Mouse (Mus musculus) limb, embryonic 10.5 days (tissue): ENCODE measurements around the gene Il19. TPM values are rescaled to one million over a fixed set of nuclear protein-coding genes. Genes with fewer than 3 reads are reported as not detected.

Source experiments
- DNase-seq: peaks from one replicate; pipeline ENCODE4 v3.0.0-alpha.2; 2017; ENCODE audit warnings: low spot score
- H3K27ac ChIP-seq: fragments of 300-500 bp; sonication (generic); 2 replicates; pipeline ENCODE4 v1.5.1; 2016; ENCODE audit warnings: mild to moderate bottlenecking
- H3K27me3 ChIP-seq: fragments of 300-500 bp; sonication (generic); 2 replicates; pipeline ENCODE4 v1.6.1; 2016; ENCODE audit warnings: low read depth, mild to moderate bottlenecking; ENCODE audit not compliant: poor library complexity, severe bottlenecking
- H3K36me3 ChIP-seq: fragments of 300-500 bp; sonication (generic); 2 replicates; pipeline ENCODE4 v1.6.1; 2016; ENCODE audit warnings: mild to moderate bottlenecking, moderate library complexity
- H3K4me1 ChIP-seq: fragments of 300-500 bp; sonication (generic); 2 replicates; pipeline ENCODE4 v1.6.1; 2016
- H3K4me3 ChIP-seq: fragments of 300-500 bp; sonication (generic); 2 replicates; pipeline ENCODE4 v1.5.1; 2016; ENCODE audit warnings: mild to moderate bottlenecking, moderate library complexity
- H3K9me3 ChIP-seq: fragments of 300-500 bp; sonication (generic); replicated peaks from 2 replicates; pipeline ENCODE4 v1.6.1; 2016; ENCODE audit warnings: mild to moderate bottlenecking
- WGBS: fragments of 180-500 bp; shearing (Covaris S2); methylation state at CpG from one replicate; pipeline ENCODE4 v1.1.7; 2016; 5-methylcytosine and 5-hydroxymethylcytosine counted together
- polyA plus RNA-seq: library from polyadenylated mRNA; unstranded; fragments of >200 nt; fragmentation: Nextera tagmentation; extraction: Ambion mirVana; gene quantifications from 2 replicates; pipeline ENCODE4 v1.2.1, GENCODE M21; 2016

The Il19 gene
- 0.20 TPM in 1 of 2 replicates, not detected in the other for polyA plus RNA-seq

DNA sequence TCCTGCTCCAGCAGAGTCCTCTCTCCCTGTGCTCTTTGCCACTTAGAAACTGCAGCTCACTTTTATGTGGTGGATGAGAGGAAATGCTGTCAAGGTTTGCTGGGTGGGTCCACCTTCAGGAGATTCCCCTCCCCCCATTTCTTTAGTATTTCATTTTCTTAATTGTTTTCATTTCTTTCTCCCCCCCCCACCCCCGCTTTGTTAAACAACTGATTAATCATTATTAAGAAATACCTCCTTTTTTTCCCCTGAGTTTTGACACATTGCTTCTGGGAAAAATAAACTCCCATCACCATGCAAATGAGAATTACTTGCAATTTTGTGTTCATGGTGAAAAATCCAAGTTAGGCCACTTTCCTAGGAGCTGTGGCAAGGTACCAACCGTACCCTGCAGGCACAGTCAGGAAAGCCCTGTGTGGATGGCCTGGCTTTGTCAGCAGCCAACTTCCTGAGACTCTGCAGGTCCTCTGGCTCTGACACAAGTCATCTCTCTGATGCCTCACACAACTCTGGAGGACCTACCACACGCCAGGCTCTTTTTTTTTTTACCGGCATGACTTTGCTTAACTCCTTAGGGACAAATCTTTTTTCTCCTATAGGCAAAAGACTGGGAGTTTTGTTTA is at the start of gene Il19:
TSS of gene Il19 (minus strand) at position 51 of the 623 bp plus-strand sequence.
- 46% methylated on average over 4 of the region's 4 CpGs for WGBS
- H3K36me3 ChIP-seq = no peaks in the 10 kb centered on the region
- H3K27ac ChIP-seq = no peak within 1 kb of the TSS
- H3K9me3 ChIP-seq = no peaks in the 10 kb centered on the region
- no peaks in the 10 kb centered on the region for H3K27me3 ChIP-seq
- no peak for DNase-seq
- no peak within 1 kb of the TSS for H3K4me3 ChIP-seq
- H3K4me1 ChIP-seq = peaks cover 54% of the 10 kb centered on the region

DNA sequence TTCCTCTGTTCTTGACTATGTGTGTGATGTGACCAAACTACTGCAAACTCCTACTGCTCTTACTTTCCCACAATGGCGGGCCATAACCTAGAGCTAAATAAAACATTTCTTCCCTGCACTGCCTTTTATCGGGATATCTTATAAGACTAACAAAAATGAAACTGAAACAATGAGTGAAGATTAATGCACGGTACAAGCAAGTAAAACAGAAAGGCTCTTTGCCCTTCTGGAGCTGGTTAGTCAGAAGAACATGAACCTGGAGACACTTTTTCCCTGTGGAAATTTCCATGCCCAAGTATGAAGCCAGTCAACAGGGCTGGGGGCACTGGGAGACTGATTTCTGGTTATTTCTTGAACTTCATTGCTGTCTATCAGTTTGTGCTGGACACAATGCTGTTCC is 49.4 kb upstream of the Il19 start:
- Histone ChIP-seq H3K9me3 (no peaks in the 10 kb centered on the region), H3K4me3 (no peak overlapping the region), H3K27ac (no peak overlapping the region), H3K27me3 (no peaks in the 10 kb centered on the region), H3K4me1 (no peaks in the 10 kb centered on the region), H3K36me3 (no peaks in the 10 kb centered on the region)
- WGBS = 93% methylated on average over 3 of the region's 3 CpGs
- no peak for DNase-seq

DNA sequence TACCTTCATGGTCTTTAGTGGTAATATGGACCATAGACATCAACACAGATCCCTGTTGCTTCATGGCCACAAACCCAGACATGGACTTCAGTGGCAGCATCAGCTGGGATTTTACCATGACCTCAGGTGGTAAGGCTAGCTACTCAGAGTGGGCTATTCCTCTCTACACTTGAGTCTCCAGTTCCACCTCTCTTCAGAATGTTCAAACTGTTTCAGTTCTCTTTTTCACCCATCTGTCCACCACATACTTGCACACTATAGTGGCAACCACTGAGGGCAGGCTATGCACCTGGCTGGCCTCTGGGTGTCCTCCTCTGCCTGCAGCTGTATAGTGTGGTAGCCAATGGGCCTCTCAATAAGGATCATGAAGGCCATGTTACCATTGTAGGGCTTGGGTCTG is 47.5 kb upstream of the Il19 start:
- H3K36me3 ChIP-seq = no peaks in the 10 kb centered on the region
- no peak overlapping the region for H3K4me3 ChIP-seq
- H3K27ac ChIP-seq = no peak overlapping the region
- H3K27me3 ChIP-seq = no peaks in the 10 kb centered on the region
- no peak for DNase-seq
- H3K9me3 ChIP-seq = no peaks in the 10 kb centered on the region
- no peaks in the 10 kb centered on the region for H3K4me1 ChIP-seq

DNA sequence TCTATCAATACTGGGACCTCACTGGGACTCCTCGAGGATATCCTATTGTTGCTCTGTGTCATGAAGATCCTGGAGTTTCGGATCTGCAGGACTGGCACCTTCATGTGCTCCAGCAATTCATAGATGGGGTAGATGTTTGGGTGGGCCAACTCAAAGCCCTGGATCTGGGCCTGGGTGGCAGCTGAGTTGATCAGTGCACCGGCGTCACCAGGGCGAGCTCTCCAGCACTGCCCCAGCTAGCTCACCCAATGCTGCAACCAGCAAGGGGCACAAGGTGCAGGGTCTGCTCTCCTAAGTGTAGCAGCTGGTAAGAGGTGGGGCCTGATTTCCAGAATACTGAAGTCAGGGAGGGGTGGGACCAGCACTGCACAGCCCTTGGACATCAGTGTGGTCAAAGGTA is 47.1 kb upstream of the Il19 start:
- 93% methylated on average over 5 of the region's 5 CpGs for WGBS
- Histone ChIP-seq H3K4me3 (no peak overlapping the region), H3K27me3 (no peaks in the 10 kb centered on the region), H3K27ac (no peak overlapping the region), H3K9me3 (no peaks in the 10 kb centered on the region), H3K36me3 (no peaks in the 10 kb centered on the region), H3K4me1 (no peaks in the 10 kb centered on the region)
- DNase-seq = no peak

DNA sequence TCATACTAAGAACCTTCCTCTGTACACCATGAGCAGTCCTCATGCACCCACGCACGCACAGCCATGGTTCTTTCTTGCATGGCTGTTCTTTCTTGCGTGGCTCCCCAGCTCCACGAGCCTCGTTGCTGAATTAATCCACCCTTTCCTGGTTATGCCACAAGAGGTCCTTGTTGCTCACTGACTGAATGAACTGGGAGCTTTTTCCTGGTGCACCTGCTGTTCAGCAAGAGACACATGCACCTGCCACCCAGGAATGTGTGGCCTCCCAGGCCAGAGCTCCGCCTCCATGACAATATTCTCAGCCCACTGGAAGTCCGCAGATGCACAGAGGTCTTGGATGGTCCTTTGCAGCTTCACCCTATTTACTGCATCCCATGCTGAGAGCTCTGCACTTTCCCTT is 44.5 kb upstream of the Il19 start:
- H3K36me3 ChIP-seq = no peaks in the 10 kb centered on the region
- no peak overlapping the region for H3K27ac ChIP-seq
- no peaks in the 10 kb centered on the region for H3K27me3 ChIP-seq
- H3K4me1 ChIP-seq = no peaks in the 10 kb centered on the region
- H3K4me3 ChIP-seq = no peak overlapping the region
- WGBS = 66% methylated on average over 7 of the region's 7 CpGs
- no peaks in the 10 kb centered on the region for H3K9me3 ChIP-seq
- DNase-seq = no peak

DNA sequence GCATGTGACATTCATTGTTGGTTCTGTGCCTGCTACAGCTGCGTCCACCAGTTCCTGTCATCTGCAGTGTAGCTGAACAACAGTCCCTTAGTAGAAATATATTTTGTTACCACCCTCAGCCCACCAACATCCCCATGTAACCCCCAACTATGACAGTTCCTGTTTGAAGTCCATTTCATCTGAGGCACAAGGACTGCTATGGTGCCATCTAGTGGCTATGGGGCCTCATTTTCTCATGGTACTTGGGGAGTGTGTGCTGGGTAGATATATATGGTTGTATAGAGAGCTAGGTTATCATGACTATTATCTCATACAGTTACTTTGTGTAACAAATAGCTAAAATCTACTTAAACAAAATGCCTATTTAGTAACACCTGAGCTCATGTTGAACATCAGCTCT is 39.5 kb upstream of the Il19 start:
- WGBS = 55% methylated on average over 1 of the region's 1 CpGs
- peak; percentile 50 for DNase-seq
- Histone ChIP-seq H3K27me3 (no peaks in the 10 kb centered on the region), H3K36me3 (no peaks in the 10 kb centered on the region), H3K27ac (no peak overlapping the region), H3K4me3 (no peak overlapping the region), H3K9me3 (no peaks in the 10 kb centered on the region), H3K4me1 (no peaks in the 10 kb centered on the region)

DNA sequence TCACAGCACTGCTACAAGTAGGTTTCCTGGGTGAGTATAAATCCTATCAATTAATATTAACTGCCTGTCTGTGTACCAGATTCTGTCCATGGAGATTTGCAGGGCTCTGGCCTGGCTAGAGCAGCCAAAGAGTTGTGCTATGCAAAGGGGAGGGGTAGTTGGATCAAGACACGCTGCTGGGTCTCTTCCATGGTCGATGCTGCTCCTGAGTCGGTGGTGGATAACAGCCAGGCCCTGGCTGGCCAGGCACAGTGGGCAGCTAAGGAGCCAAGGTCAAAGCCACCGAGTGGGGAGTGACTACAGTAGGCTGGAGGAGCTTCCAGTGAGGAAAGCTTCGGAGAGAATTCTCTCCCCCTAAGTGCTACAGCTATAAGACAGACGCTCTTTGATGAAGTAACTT is 24.0 kb upstream of the Il19 start:
- WGBS = 84% methylated on average over 6 of the region's 6 CpGs
- Histone ChIP-seq H3K4me3 (no peak overlapping the region), H3K36me3 (no peaks in the 10 kb centered on the region), H3K9me3 (no peaks in the 10 kb centered on the region), H3K27ac (no peak overlapping the region), H3K4me1 (no peaks in the 10 kb centered on the region), H3K27me3 (no peaks in the 10 kb centered on the region)
- no peak for DNase-seq

DNA sequence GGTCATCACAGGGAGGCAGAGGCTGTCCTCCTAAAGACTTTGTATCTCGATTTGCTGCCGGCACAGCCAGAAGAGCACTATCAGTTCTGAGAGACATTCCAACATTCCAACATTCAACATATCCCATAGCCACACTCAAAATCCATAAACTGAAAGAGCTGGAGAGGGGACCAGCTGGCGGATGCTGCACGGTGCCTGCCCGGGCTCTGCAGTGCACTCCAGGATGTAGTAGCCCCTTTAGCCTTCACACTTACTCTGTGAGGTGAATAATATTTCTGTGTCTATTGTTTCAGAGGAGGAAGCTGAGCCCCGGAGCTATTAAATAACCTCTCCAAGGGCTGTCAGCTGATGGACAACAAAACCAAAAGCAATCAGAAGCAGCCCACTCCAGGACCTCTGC is 7.0 kb upstream of the Il19 start:
- Histone ChIP-seq H3K36me3 (no peaks in the 10 kb centered on the region), H3K4me3 (no peak overlapping the region), H3K27me3 (no peaks in the 10 kb centered on the region), H3K27ac (no peak overlapping the region), H3K9me3 (no peaks in the 10 kb centered on the region), H3K4me1 (peaks cover 24% of the 10 kb centered on the region)
- WGBS = 71% methylated on average over 6 of the region's 6 CpGs
- no peak for DNase-seq

DNA sequence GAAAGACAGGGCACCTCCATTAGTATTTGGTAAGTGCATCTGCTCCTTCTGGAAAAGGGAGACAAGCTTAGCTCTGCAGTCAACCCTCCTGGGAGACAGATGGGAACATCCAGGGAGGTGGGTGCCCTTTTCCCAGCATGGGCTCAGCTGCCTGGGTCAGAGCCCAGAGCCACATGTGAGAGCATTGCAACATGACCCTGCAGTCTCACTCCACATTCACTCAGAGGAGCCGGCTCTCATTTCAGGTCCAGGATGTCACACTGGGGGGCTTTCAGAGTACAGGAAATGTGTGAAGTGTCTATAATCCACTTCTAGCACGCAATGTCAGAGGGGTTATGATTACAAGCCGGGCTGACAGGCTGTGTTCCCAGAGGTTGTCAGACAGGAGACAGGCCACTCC is 1.9 kb upstream of the Il19 start:
- no peaks in the 10 kb centered on the region for H3K9me3 ChIP-seq
- DNase-seq = no peak
- H3K27me3 ChIP-seq = no peaks in the 10 kb centered on the region
- no peaks in the 10 kb centered on the region for H3K36me3 ChIP-seq
- no peak overlapping the region for H3K4me3 ChIP-seq
- H3K27ac ChIP-seq = 0 out of 2 replicates have a peak overlapping the region, but pooled peaks have one; percentile 14
- WGBS = 19% methylated on average over 3 of the region's 3 CpGs
- peaks cover 46% of the 10 kb centered on the region for H3K4me1 ChIP-seq

DNA sequence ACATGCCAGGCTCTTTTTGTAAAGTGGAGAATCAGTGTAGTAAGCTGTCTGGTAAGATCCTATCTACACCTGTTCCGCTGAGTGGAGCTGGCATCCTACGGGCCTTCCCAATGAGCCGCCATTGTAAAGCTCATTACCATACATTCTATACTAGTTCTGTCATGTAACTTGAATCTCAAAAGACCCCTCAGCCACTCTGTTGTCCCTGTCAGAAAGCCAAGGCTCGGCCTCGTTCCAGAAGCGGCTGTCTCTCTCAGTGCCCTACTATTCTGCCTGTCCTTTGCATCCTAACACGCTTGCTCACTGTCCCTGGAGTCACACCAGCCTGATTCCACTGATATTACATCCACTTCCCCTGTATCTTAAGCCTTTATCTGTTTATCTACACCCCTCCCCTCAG is 1.7 kb downstream of the Il19 start:
- no peaks in the 10 kb centered on the region for H3K36me3 ChIP-seq
- H3K27ac ChIP-seq = no peak overlapping the region
- peaks cover 40% of the 10 kb centered on the region for H3K4me1 ChIP-seq
- DNase-seq = no peak
- no peaks in the 10 kb centered on the region for H3K27me3 ChIP-seq
- WGBS = 87% methylated on average over 7 of the region's 7 CpGs
- H3K4me3 ChIP-seq = no peak overlapping the region
- no peaks in the 10 kb centered on the region for H3K9me3 ChIP-seq

DNA sequence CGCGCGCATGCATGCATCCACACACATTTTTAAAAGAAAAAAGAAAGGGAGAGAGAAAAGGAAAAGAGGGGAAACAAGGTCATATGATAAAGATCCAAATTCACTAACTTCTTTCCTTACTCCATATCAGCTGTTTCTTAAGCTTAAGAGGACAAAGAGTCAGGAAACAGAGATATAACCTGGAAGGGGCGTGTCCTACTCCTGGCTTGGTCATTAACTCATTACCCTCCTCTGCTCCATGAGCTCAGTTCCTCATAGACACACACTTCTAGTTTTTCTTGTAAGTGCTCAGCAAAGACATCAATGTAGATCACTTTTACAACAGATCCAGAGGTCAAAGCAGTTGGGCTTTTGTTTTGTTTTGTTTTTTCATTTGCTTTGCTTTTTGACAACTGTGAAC is 2.7 kb downstream of the Il19 start:
- 84% methylated on average over 4 of the region's 4 CpGs for WGBS
- Histone ChIP-seq H3K4me3 (no peak overlapping the region), H3K4me1 (peaks cover 39% of the 10 kb centered on the region), H3K27ac (no peak overlapping the region), H3K27me3 (no peaks in the 10 kb centered on the region), H3K36me3 (no peaks in the 10 kb centered on the region), H3K9me3 (no peaks in the 10 kb centered on the region)
- no peak for DNase-seq

DNA sequence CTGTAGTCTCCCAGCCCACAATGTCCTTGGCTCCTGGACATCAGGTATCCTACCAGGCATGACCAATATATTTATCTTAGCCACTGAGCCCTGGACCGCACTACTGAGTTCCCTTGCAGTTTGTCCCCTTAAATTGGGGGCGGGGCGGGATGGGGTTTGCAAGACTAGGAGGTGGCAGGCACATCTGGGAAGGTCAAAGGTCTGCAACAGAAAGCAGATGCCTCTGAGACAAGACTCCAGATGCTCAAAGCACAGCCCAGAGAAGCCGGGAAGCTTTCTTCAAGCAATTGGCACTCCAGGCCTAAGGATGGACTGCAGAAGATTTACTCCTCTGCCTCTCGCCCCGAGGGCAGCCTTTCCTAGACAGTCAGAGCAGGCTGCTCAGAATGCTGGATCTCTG is 3.6 kb downstream of the Il19 start:
- H3K27ac ChIP-seq = 0 out of 2 replicates have a peak overlapping the region, but pooled peaks have one; percentile 26
- H3K36me3 ChIP-seq = no peaks in the 10 kb centered on the region
- H3K9me3 ChIP-seq = no peaks in the 10 kb centered on the region
- H3K4me1 ChIP-seq = peaks cover 31% of the 10 kb centered on the region
- DNase-seq = peak; percentile 61
- 7% methylated on average over 6 of the region's 6 CpGs for whole genome bisulfite sequencing
- no peak overlapping the region for H3K4me3 ChIP-seq
- no peaks in the 10 kb centered on the region for H3K27me3 ChIP-seq

DNA sequence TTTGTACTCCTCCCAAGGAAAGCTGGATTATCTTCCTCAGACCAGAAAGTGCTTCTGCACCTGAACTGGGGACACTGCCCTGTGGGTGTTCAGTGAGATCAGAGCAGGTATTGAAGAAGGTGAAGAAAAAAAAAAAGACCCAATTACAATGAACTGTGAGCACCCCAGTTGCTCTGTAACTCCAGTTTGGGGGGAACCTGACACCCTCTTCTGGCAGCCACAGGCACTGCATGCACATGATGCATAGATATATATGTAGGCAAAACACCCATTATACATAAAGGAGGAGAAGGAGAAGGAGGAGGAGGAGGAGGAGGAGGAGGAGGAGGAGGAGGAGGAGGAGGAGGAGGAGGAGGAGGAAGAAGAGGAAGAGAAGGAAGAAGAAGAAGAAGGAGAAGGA is 13.4 kb downstream of the Il19 start:
- no peak overlapping the region for H3K4me3 ChIP-seq
- H3K9me3 ChIP-seq = no peaks in the 10 kb centered on the region
- no peaks in the 10 kb centered on the region for H3K36me3 ChIP-seq
- no peaks in the 10 kb centered on the region for H3K27me3 ChIP-seq
- DNase-seq = no peak
- H3K4me1 ChIP-seq = no peaks in the 10 kb centered on the region
- H3K27ac ChIP-seq = no peak overlapping the region

DNA sequence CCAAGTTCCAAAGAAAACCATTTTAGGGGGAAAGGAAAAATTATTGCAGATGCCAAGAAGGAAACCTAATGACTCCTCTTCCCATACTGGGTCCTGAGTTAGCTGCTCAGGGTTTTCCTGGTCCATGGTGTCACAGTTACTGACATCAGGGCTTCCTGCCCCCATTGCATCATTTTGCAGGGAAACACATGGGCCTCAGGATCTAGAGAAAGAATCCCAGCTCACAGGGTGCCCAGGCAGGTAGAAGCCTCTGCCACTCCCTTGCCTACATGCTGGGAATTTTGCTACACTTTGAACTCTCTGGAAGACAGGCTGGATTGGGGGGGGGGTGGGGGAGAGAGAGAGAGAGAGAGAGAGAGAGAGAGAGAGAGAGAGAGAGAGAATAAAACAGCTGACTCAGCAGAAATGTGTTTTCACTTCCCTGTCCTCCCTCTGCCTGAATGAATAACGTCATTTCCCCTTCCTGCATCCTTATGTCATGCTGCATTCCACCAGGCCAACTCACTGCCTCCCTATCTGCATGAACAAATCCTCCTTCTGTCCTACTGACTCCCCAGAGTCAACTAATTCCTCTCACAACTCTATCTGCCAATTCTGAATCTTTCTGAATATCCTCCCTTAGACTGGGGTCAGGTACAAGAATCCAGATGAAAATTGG is 21.5 kb downstream of the Il19 start:
- Histone ChIP-seq H3K4me3 (no peak overlapping the region), H3K36me3 (no peaks in the 10 kb centered on the region), H3K27me3 (no peaks in the 10 kb centered on the region), H3K9me3 (no peaks in the 10 kb centered on the region), H3K27ac (no peak overlapping the region), H3K4me1 (no peaks in the 10 kb centered on the region)
- WGBS = 33% methylated on average over 1 of the region's 1 CpGs
- DNase-seq = no peak
